Mouse (Mus musculus): ENCODE results near the gene Bcl6. TPM values are rescaled to one million over a fixed set of nuclear protein-coding genes. Genes with fewer than 3 reads are reported as not detected.

Gene Bcl6
- total and polyA plus RNA-seq, 2 experiments from 2014 or later, result 0.25 to 2.8 TPM

DNA sequence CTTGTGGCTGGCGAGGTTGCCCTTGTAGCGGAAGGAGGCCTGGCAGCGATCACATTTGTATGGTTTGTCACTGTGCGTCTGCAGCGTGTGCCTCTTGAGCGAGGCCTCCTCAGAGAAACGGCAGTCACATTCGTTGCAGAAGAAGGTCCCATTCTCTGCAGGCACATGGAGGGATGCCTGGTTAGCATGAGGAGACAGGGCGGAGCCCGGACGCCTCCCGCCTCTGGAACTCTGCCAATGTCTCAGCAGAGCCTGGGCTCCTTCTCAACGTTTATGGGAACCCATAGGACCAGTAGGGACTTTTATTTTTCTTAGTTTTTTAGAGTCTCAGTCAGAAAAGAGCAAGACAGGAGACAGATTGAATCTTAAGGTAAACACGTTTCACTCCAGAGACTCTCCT, 18.7 kb downstream of the Bcl6 start:
- TF ChIP-seq CTCF (IDR thresholded peaks at IDR 0.05; ENCODE audit: low read depth) (no peak), EP300 (IDR thresholded peaks at IDR 0.05; ENCODE audit: low read depth) (no peak)
- no peak for DNase-seq (ENCODE audit: low spot score)
- WGBS, result 60% methylated on average over 14 of the region's 14 CpGs

GRCm38 (mm10) chr16:23968888-23969287, 19.8 kb downstream of the Bcl6 start:
- Histone ChIP-seq H3K27ac (ENCODE audit: low read depth) (no peak overlapping the region), H3K4me1 (ENCODE audit: control insufficient read depth, insufficient read depth) (0 out of 2 replicates have a peak, but pooled peaks cover 3% of the 10 kb centered on the region), H3K27me3 (ENCODE audit: control insufficient read depth, insufficient read depth, low read length) (no peaks in the 10 kb centered on the region), H3K4me3 (ENCODE audit: low read depth, low read length) (no peak overlapping the region), H3K9ac (replicated peaks; ENCODE audit: low read depth, low read length) (no peak overlapping the region), H3K4me2 (ENCODE audit: low read depth, low read length) (no peak overlapping the region), H3K9me3 (replicated peaks; ENCODE audit: control insufficient read depth, low read length) (no peaks in the 10 kb centered on the region), H3K36me3 (replicated peaks; ENCODE audit: control insufficient read depth, insufficient read depth, low read length) (peaks cover 5% of the 10 kb centered on the region)
- no peak for ATAC-seq (ENCODE audit: insufficient read depth, low read depth)
- 74% methylated on average over 4 of the region's 4 CpGs for WGBS
- TF ChIP-seq EP300 (IDR thresholded peaks at IDR 0.05; ENCODE audit: low read depth) (no peak), CTCF (IDR thresholded peaks at IDR 0.05; ENCODE audit: low read depth) (no peak)
- DNase-seq (ENCODE audit: low spot score), result no peak

More for the DNA sequence above, 18.7 kb downstream of the Bcl6 start:
- no peaks in the 10 kb centered on the region for H3K9me3 ChIP-seq (replicated peaks; ENCODE audit: control insufficient read depth, low read length)
- no peak overlapping the region for H3K4me2 ChIP-seq (ENCODE audit: low read depth, low read length)
- no peaks in the 10 kb centered on the region for H3K27me3 ChIP-seq (ENCODE audit: control insufficient read depth, insufficient read depth, low read length)
- ATAC-seq (ENCODE audit: insufficient read depth, low read depth), result no peak
- H3K9ac ChIP-seq (replicated peaks; ENCODE audit: low read depth, low read length), result no peak overlapping the region
- 0 out of 2 replicates have a peak, but pooled peaks cover 3% of the 10 kb centered on the region for H3K4me1 ChIP-seq (ENCODE audit: control insufficient read depth, insufficient read depth)
- no peak overlapping the region for H3K4me3 ChIP-seq (ENCODE audit: low read depth, low read length)
- peaks cover 5% of the 10 kb centered on the region for H3K36me3 ChIP-seq (replicated peaks; ENCODE audit: control insufficient read depth, insufficient read depth, low read length)
- no peak overlapping the region for H3K27ac ChIP-seq (ENCODE audit: low read depth)

- Histone ChIP-seq H3K9ac (replicated peaks; ENCODE audit: low read depth, low read length) (no peak overlapping the region), H3K4me2 (ENCODE audit: low read depth, low read length) (no peak overlapping the region), H3K36me3 (replicated peaks; ENCODE audit: control insufficient read depth, insufficient read depth, low read length) (peaks cover 5% of the 10 kb centered on the region), H3K4me1 (ENCODE audit: control insufficient read depth, insufficient read depth) (no peaks in the 10 kb centered on the region), H3K27ac (ENCODE audit: low read depth) (no peak overlapping the region), H3K27me3 (ENCODE audit: control insufficient read depth, insufficient read depth, low read length) (no peaks in the 10 kb centered on the region), H3K4me3 (ENCODE audit: low read depth, low read length) (no peak overlapping the region), H3K9me3 (replicated peaks; ENCODE audit: control insufficient read depth, low read length) (no peaks in the 10 kb centered on the region)
- no peak; the same call in 1 of the 2 replicates for TF ChIP-seq CTCF (IDR thresholded peaks at IDR 0.05; ENCODE audit: low read depth)
- TF ChIP-seq EP300 (IDR thresholded peaks at IDR 0.05; ENCODE audit: low read depth), result no peak
- ATAC-seq (ENCODE audit: insufficient read depth, low read depth) (no peak), DNase-seq (ENCODE audit: low spot score) (no peak)
- 82% methylated on average over 7 of the region's 7 CpGs for WGBS
Observed at GRCm38 (mm10) chr16:23967301-23967700, 21.4 kb downstream of the Bcl6 start.

- no peak overlapping the region for H3K4me3 ChIP-seq (ENCODE audit: low read depth, low read length)
- DNase-seq (ENCODE audit: low spot score), result no peak
- no peaks in the 10 kb centered on the region for H3K9me3 ChIP-seq (replicated peaks; ENCODE audit: control insufficient read depth, low read length)
- no peak for TF ChIP-seq EP300 (IDR thresholded peaks at IDR 0.05; ENCODE audit: low read depth)
- TF ChIP-seq CTCF (IDR thresholded peaks at IDR 0.05; ENCODE audit: low read depth), result no peak
- no peaks in the 10 kb centered on the region for H3K27me3 ChIP-seq (ENCODE audit: control insufficient read depth, insufficient read depth, low read length)
- no peak overlapping the region for H3K27ac ChIP-seq (ENCODE audit: low read depth)
- peaks cover 5% of the 10 kb centered on the region for H3K36me3 ChIP-seq (replicated peaks; ENCODE audit: control insufficient read depth, insufficient read depth, low read length)
- H3K4me2 ChIP-seq (ENCODE audit: low read depth, low read length), result no peak overlapping the region
- no peaks in the 10 kb centered on the region for H3K4me1 ChIP-seq (ENCODE audit: control insufficient read depth, insufficient read depth)
- 87% methylated on average over 14 of the region's 14 CpGs for WGBS
- ATAC-seq (ENCODE audit: insufficient read depth, low read depth), result no peak
- no peak overlapping the region for H3K9ac ChIP-seq (replicated peaks; ENCODE audit: low read depth, low read length)
Observed at GRCm38 (mm10) chr16:23966066-23966465, 22.6 kb downstream of the Bcl6 start.

DNA sequence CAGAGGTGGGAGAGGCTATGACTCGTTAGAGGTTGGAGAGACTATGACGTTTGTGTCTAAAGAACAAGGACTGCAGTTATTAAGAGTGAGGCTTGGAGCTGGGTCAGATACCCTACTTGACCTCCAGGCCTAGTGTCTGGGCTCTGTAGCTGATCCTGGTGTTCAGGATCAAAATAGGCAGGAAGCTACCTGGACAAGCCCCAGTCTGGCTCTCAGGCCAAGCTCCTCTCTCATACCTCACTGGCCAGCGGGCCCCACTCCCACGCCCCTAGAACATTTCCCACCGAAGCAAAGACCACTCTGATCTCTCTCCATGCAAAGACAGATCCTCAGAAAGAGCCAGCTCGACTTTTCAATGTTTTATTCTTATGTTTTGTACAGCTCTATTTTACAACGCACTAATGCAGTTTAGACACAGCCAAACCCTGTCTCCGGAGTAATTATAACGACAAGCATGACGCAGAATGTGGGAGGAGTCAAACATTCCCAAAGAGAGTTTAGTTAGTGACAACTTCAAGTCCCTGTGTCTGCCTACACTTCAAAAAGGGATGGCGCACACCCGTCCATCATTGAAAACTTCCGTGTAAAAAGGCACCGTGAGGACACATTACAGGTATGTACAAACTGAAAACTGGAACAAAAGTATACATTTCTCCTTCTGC, 23.8 kb downstream of the Bcl6 start:
- TF ChIP-seq CTCF (IDR thresholded peaks at IDR 0.05; ENCODE audit: low read depth) (no peak), EP300 (IDR thresholded peaks at IDR 0.05; ENCODE audit: low read depth) (no peak)
- WGBS, result 71% methylated on average over 14 of the region's 14 CpGs
- no peak overlapping the region for H3K27ac ChIP-seq (ENCODE audit: low read depth)

More for the DNA sequence above, 23.8 kb downstream of the Bcl6 start:
- H3K36me3 ChIP-seq (replicated peaks; ENCODE audit: control insufficient read depth, insufficient read depth, low read length), result peaks cover 5% of the 10 kb centered on the region
- H3K9ac ChIP-seq (replicated peaks; ENCODE audit: low read depth, low read length), result no peak overlapping the region
- no peaks in the 10 kb centered on the region for H3K9me3 ChIP-seq (replicated peaks; ENCODE audit: control insufficient read depth, low read length)
- DNase-seq (ENCODE audit: low spot score) (no peak), ATAC-seq (ENCODE audit: insufficient read depth, low read depth) (no peak)
- no peaks in the 10 kb centered on the region for H3K27me3 ChIP-seq (ENCODE audit: control insufficient read depth, insufficient read depth, low read length)
- H3K4me1 ChIP-seq (ENCODE audit: control insufficient read depth, insufficient read depth), result no peaks in the 10 kb centered on the region
- H3K4me3 ChIP-seq (ENCODE audit: low read depth, low read length), result no peak overlapping the region
- H3K4me2 ChIP-seq (ENCODE audit: low read depth, low read length), result no peak overlapping the region
